Mouse (Mus musculus) liver, postnatal 0 days (tissue): ENCODE data around the gene Dusp15.

Source experiments
- CTCF ChIP-seq: sonication (generic); IDR thresholded peaks from 2 replicates; pipeline ENCODE4 v1.5.1; 2016; ENCODE audit warnings: antibody characterized with exemption, low read depth
- EP300 ChIP-seq: IDR thresholded peaks from 2 replicates; pipeline ENCODE4 v1.6.1; 2016; ENCODE audit warnings: antibody characterized with exemption, low read depth, mild to moderate bottlenecking

DNA sequence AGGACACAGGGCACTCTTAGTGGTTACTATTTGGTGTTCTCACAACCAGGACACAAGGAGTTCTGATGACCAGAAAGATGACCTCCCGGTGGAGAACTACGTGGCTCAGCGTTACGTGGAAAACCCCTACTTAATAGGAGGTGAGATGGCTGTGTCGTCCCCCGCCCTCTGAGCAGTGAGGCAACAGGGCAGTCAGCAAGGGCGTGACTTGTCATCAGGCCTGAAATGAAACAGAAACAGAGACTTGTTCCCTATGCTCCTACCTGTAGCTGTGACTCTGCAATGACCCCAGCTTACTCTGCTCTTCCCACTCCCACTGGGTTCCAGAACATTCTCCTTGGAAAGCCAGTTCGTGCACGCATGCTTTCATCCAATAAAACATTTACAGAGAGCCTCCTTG is 40.0 kb upstream of the Dusp15 start:
- TF ChIP-seq CTCF (no peak), EP300 (no peak)
